Mouse (Mus musculus) heart, adult 2 months (tissue): Measurements from ENCODE around the gene Fancc.

ENCODE experiments used
- CTCF ChIP-seq: fragments of 200-600 bp; IDR thresholded peaks from 2 replicates; pipeline ENCODE4 v1.8.1; 2022; ENCODE audit warnings: antibody characterized with exemption, mild to moderate bottlenecking, moderate library complexity
- EP300 ChIP-seq: fragments of 200-500 bp; IDR thresholded peaks from 2 replicates; pipeline ENCODE4 v1.6.1; 2011; ENCODE audit warnings: low read depth, low read length, control low read depth; ENCODE audit not compliant: insufficient read depth
- POLR2A ChIP-seq: fragments of 200-500 bp; IDR thresholded peaks from 2 replicates; pipeline ENCODE4 v1.6.1; 2011; ENCODE audit warnings: mild to moderate bottlenecking, low read depth, low read length, control low read depth; ENCODE audit not compliant: insufficient read depth

DNA sequence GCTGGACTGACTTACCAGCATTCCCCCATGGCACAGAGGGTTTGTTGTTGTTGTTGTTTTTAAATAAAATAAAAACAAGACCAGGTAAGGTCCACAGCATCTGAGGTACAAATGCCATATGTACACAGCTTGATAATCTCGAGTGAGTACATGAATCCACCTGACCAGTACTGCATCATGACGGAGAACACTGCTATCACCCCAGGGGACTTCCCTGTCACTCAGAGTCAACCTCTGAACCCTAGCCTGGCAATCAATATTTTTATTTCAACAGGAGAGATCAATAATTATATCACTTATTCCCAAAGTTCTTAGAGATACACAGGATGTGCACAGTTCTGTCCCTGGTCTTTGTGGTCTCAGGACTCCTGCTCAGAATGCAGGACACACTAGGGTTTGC, 171.1 kb downstream of the Fancc start:
- TF ChIP-seq CTCF = no peak
- TF ChIP-seq POLR2A = no peak
- no peak for TF ChIP-seq EP300
